Mouse (Mus musculus): ENCODE data around the gene Hist1h1e. TPM values are rescaled to one million over a fixed set of nuclear protein-coding genes. Genes with fewer than 3 reads are reported as not detected.

The Hist1h1e gene
- total and polyA plus RNA-seq, 3 experiments: 1.9 to 486 (median 18.3) TPM

DNA sequence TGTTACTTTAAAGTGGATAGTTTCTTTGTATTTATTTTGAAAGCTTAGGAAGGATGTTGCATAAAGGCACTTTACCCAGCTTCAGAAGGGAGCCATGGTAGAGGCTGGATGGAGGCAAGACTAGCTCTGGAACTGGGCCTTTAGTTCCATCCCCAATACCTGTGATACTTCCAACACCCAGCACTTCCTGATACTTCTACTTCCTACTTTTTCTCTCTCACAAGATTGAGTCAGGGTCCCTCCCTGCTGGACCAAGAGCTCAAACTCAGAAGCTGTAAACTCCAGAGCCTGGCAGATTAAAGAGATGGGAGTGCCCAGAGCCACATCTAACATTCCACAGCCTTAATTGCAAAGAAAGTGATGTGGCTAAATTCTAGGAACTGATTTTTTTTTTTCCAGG is 38.0 kb downstream of the Hist1h1e start:
- peak overlapping the region; percentile 98 for H3K9ac ChIP-seq (ENCODE audit: insufficient read depth, low read depth)
- H3K9me3 ChIP-seq (replicated peaks; ENCODE audit: low read length): no peaks in the 10 kb centered on the region
- DNase-seq (ENCODE audit: extremely low read depth): peak; percentile 52
- peak overlapping the region in 1 of 3 experiments; percentile 24 for H3K4me3 ChIP-seq (replicated peaks in 1 of 3; ENCODE audit: low read depth in 2 of 3, low read length in 2 of 3, poor library complexity in 1 of 3)
- dilution Hi-C loops (cut with MboI; ENCODE audit: extremely low pct_ligation_motif_present, extremely low pct_unique_long_range_greater_than_20kb, low sequenced_read_pairs) (no loop called here), in situ Hi-C loops (cut with MboI; ENCODE audit: low pct_ligation_motif_present, low pct_unique_long_range_greater_than_20kb, low sequenced_read_pairs) (no loop called here)
- no peaks in the 10 kb centered on the region for H3K27me3 ChIP-seq (replicated peaks)
- H3K4me2 ChIP-seq (ENCODE audit: insufficient read depth, low read depth, poor library complexity, severe bottlenecking): peak overlapping the region; percentile 96
- H3K4me1 ChIP-seq (ENCODE audit: control insufficient read depth in 1 of 2, insufficient read depth in 2 of 2): peaks cover 3 to 47% of the 10 kb centered on the region in 2 experiments
- H3K36me3 ChIP-seq (replicated peaks in 1 of 2; ENCODE audit: control insufficient read depth in 1 of 2, insufficient read depth in 1 of 2, low read length in 1 of 2): no peaks in the 10 kb centered on the region
- H3K79me2 ChIP-seq (replicated peaks; ENCODE audit: control insufficient read depth, extremely low read depth, insufficient read depth, poor library complexity, severe bottlenecking): no peaks in the 10 kb centered on the region
- H3K27ac ChIP-seq (ENCODE audit: insufficient read depth, low read depth): peak overlapping the region; percentile 86
- TF ChIP-seq ZNF384 (IDR thresholded peaks at IDR 0.05; ENCODE audit: low read depth, low read length) (no peak), USF2 (conservative IDR thresholded peaks at IDR 0.05; ENCODE audit: low read depth, low read length) (no peak), ELF1 (IDR thresholded peaks at IDR 0.05; ENCODE audit: low read depth, low read length) (peak; percentile 37; the same call in 1 of the 2 replicates), UBTF (IDR thresholded peaks at IDR 0.05; ENCODE audit: low read depth, low read length) (no peak), RCOR1 (conservative IDR thresholded peaks at IDR 0.05; ENCODE audit: low read depth, low read length) (no peak), GABPA (IDR thresholded peaks at IDR 0.05; ENCODE audit: insufficient replicate concordance, low read depth, low read length) (no peak), MAFK (IDR thresholded peaks at IDR 0.05; ENCODE audit: insufficient replicate concordance, low read length) (no peak)

DNA sequence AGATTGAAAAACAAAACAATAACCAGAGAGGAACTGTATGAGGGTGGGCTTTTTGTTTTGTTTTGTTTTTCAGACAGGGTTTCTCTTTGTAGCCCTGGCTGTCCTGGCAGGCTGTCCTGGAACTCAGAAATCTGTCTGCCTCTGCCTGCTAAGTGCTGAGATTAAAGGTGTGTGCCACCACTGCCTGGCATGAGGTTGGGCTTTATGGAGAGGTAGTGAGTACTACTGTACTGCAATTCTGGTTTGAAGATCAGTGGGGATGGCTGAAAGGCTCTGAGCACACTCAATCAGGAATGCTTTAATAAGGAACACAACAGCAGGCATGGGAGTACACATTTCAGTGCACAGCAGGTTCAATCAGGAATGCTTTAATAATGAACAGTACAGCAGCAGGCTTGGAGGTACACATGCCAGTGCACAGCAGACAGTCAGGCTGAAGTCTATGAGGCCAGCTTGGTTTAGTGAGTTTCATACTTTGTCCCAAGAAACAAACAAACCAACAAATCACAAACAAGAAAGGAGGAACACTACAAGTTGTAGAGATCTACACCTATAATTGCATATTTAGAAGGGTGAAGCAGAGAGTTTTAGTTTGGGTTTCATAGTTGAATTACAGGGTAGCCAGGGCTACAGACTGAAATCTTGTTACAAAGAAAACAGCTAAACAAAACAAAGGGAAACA is 38.8 kb downstream of the Hist1h1e start:
- dilution Hi-C loops (cut with MboI; ENCODE audit: extremely low pct_ligation_motif_present, extremely low pct_unique_long_range_greater_than_20kb, low sequenced_read_pairs): no loop called here
- Histone ChIP-seq H3K4me3 (replicated peaks in 1 of 3; ENCODE audit: low read depth in 2 of 3, low read length in 2 of 3, poor library complexity in 1 of 3) (peak overlapping the region in 1 of 3 experiments; percentile 9), H3K4me1 (ENCODE audit: control insufficient read depth in 1 of 2, insufficient read depth in 2 of 2) (peaks cover 3 to 39% of the 10 kb centered on the region in 2 experiments), H3K4me2 (ENCODE audit: insufficient read depth, low read depth, poor library complexity, severe bottlenecking) (peak overlapping the region; percentile 78), H3K27ac (ENCODE audit: insufficient read depth, low read depth) (peak overlapping the region; percentile 93), H3K79me2 (replicated peaks; ENCODE audit: control insufficient read depth, extremely low read depth, insufficient read depth, poor library complexity, severe bottlenecking) (no peaks in the 10 kb centered on the region), H3K9ac (ENCODE audit: insufficient read depth, low read depth) (peak overlapping the region; percentile 98), H3K27me3 (replicated peaks) (no peaks in the 10 kb centered on the region), H3K36me3 (replicated peaks in 1 of 2; ENCODE audit: control insufficient read depth in 1 of 2, insufficient read depth in 1 of 2, low read length in 1 of 2) (no peaks in the 10 kb centered on the region), H3K9me3 (replicated peaks; ENCODE audit: low read length) (no peaks in the 10 kb centered on the region)
- peak; percentile 37 for DNase-seq (ENCODE audit: extremely low read depth)
- in situ Hi-C loops (cut with MboI; ENCODE audit: low pct_ligation_motif_present, low pct_unique_long_range_greater_than_20kb, low sequenced_read_pairs): no loop called here
- TF ChIP-seq POLR2A (IDR thresholded peaks at IDR 0.05; ENCODE audit: low read depth, low read length): 0 out of 2 replicates have a peak, but pooled peaks have one; percentile 19
- TF ChIP-seq IRF4 (IDR thresholded peaks at IDR 0.05; ENCODE audit: low read depth, low read length): no peak

DNA sequence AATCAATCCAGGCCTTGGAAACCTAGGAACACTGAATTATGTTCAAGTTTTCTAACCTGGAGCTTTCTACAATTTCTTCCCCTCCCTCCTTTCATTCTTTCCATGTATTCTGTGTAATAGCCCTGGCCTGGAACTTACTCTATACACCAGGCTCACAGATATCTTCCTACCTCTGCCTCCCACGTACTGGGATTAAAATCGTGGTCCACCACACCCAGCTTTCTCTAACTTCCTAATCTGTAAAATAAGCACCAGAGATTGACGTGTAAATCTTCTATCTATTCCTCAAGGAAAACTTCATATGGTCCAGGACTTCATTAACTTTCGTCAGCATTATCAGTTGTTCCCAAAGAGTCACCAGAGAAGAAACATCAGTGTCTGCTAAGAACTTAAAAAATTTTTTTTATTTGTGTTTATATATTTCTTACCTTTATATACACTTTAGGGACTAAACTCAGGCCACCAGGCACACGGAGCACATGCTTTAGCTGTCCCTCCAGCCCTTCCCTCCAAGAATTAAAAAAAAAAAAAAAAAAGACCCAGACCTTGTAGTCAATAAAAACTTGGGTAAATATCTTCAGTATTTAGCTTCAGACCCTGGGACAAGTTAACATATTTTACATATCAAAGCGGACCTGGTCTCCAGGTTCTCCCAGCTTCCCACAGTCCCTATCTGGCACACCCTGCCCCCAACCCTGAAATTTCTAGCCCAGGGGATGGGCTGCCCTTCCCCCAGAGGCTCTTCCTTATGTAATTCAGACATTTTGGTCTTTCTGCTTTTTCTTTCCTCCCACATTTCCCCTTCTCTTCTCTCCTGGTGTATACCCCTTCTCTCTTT is 39.9 kb downstream of the Hist1h1e start:
- Histone ChIP-seq H3K9ac (ENCODE audit: insufficient read depth, low read depth) (peak overlapping the region; percentile 43), H3K9me3 (replicated peaks; ENCODE audit: low read length) (no peaks in the 10 kb centered on the region), H3K4me2 (ENCODE audit: insufficient read depth, low read depth, poor library complexity, severe bottlenecking) (peak overlapping the region; percentile 78), H3K27me3 (replicated peaks) (no peaks in the 10 kb centered on the region), H3K4me1 (ENCODE audit: control insufficient read depth in 1 of 2, insufficient read depth in 2 of 2) (peaks cover 3 to 38% of the 10 kb centered on the region in 2 experiments), H3K27ac (ENCODE audit: insufficient read depth, low read depth) (peak overlapping the region; percentile 92), H3K36me3 (replicated peaks in 1 of 2; ENCODE audit: control insufficient read depth in 1 of 2, insufficient read depth in 1 of 2, low read length in 1 of 2) (no peaks in the 10 kb centered on the region), H3K4me3 (replicated peaks in 1 of 3; ENCODE audit: low read depth in 2 of 3, low read length in 2 of 3, poor library complexity in 1 of 3) (peak overlapping the region; percentile 35 to 65 (median 39)), H3K79me2 (replicated peaks; ENCODE audit: control insufficient read depth, extremely low read depth, insufficient read depth, poor library complexity, severe bottlenecking) (no peaks in the 10 kb centered on the region)
- dilution Hi-C loops (cut with MboI; ENCODE audit: extremely low pct_ligation_motif_present, extremely low pct_unique_long_range_greater_than_20kb, low sequenced_read_pairs) (no loop called here), in situ Hi-C loops (cut with MboI; ENCODE audit: low pct_ligation_motif_present, low pct_unique_long_range_greater_than_20kb, low sequenced_read_pairs) (no loop called here)
- DNase-seq (ENCODE audit: extremely low read depth): peak; percentile 59
- TF ChIP-seq IRF4 (IDR thresholded peaks at IDR 0.05; ENCODE audit: low read depth, low read length) (no peak; the same call in 1 of the 2 replicates), ETS1 (conservative IDR thresholded peaks at IDR 0.05; ENCODE audit: low read depth, low read length) (no peak), RCOR1 (conservative IDR thresholded peaks at IDR 0.05; ENCODE audit: low read depth, low read length) (peak; percentile 40; the same call in 1 of the 2 replicates), HCFC1 (IDR thresholded peaks at IDR 0.05; ENCODE audit: low read depth, low read length) (peak; percentile 28; the same call in 1 of the 2 replicates), TCF12 (IDR thresholded peaks at IDR 0.05; ENCODE audit: low read depth, low read length) (no peak), EP300 (IDR thresholded peaks at IDR 0.05; ENCODE audit: low read length) (no peak), ZNF384 (IDR thresholded peaks at IDR 0.05; ENCODE audit: low read depth, low read length) (peak; percentile 84), TBP (conservative IDR thresholded peaks at IDR 0.05; ENCODE audit: low read depth, low read length) (no peak), MAFK (IDR thresholded peaks at IDR 0.05; ENCODE audit: insufficient replicate concordance, low read length) (0 out of 2 replicates have a peak, but pooled peaks have one; percentile 49), ZC3H11A (IDR thresholded peaks at IDR 0.05; ENCODE audit: low read depth, low read length) (no peak), KAT2A (IDR thresholded peaks at IDR 0.05; ENCODE audit: insufficient replicate concordance, low read length) (no peak), SIN3A (IDR thresholded peaks at IDR 0.05; ENCODE audit: low read length) (peak; percentile 18; the same call in 1 of the 2 replicates), SMC3 (IDR thresholded peaks at IDR 0.05; ENCODE audit: low read depth, low read length) (no peak), POLR2A (IDR thresholded peaks at IDR 0.05; ENCODE audit: low read depth, low read length) (no peak; the same call in 1 of the 2 replicates), CHD2 (IDR thresholded peaks at IDR 0.05; ENCODE audit: low read length) (peak; percentile 79), MEF2A (IDR thresholded peaks at IDR 0.05; ENCODE audit: borderline replicate concordance, low read depth, low read length) (no peak), POLR2AphosphoS2 (IDR thresholded peaks at IDR 0.05; ENCODE audit: low read depth, low read length) (peak; percentile 92)
